Mouse (Mus musculus): Measurements from ENCODE around the gene Olfr412.

GRCm38 (mm10) chr11:74361769-74362168 is at the start of gene Olfr412:
- no peak for TF ChIP-seq CTCF (conservative IDR thresholded peaks at IDR 0.05; ENCODE audit: low read length)
- TF ChIP-seq POU5F1 (IDR thresholded peaks at IDR 0.05; ENCODE audit: borderline replicate concordance, low read length) = no peak
